Mouse (Mus musculus): Measurements from ENCODE around the gene Yae1d1. TPM values are rescaled to one million over a fixed set of nuclear protein-coding genes. Genes with fewer than 3 reads are reported as not detected.
"Not testable (repeated sequence)": the region's sequence is repeated elsewhere in the genome, so short reads cannot be mapped to it uniquely, and the experiment has no call there.

Yae1d1 gene
- polyA plus RNA-seq, 1 experiment from 2014 or later, result 97.8 TPM

DNA sequence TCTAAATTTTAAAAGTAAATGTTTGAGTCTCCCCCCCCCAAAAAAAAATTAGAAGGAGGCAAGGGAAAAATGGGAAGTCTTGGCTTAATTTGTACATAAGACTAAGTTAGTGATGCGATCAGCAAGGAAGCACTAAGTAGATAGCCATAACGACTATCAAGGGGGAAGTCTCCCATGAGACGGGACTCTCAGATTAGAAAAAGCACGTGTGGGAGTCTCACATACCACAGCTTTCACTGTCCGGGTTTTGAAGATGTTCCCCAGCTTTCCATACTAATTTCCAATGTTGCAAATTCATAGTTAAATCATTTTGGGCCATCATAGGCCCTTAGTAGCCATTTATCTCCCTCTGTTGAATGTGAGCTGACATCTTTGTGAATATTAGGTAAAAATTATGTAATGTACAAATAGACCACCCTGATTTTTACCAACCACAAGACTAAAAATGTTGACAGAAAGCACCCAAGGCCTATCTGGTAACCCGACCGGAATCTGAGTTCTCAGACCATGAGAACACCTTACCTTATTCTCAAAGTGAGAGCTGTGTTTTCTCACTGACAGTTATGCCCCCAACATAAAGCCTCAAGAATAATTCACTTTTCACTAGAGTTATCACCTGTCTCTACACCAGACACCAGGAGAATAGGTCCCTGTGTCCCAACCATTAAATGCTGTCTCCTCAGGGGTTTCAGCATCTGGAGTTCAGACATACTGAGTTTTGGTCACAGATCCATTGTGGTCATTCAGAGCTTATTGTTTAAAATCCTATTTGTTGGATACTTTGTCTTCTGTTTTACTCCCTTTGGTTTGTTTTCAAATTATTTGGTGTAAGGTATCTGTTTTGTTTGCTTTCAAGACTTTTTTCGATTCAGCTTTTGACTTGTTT is 16.1 kb downstream of the Yae1d1 start:
- Histone ChIP-seq H3K4me1 (ENCODE audit: control insufficient read depth, insufficient read depth, low read length) (no peaks in the 10 kb centered on the region), H3K27me3 (replicated peaks; ENCODE audit: control insufficient read depth, insufficient read depth, low read length) (no peaks in the 10 kb centered on the region), H3K27ac (ENCODE audit: low read depth, low read length) (no peak overlapping the region), H3K36me3 (ENCODE audit: control insufficient read depth, insufficient read depth, low read length) (no peaks in the 10 kb centered on the region), H3K4me2 (ENCODE audit: low read length) (no peak overlapping the region), H3K9ac (ENCODE audit: low read length) (no peak overlapping the region), H3K9me3 (replicated peaks; ENCODE audit: control insufficient read depth, low read length) (no peaks in the 10 kb centered on the region), H3K4me3 (ENCODE audit: low read depth, low read length) (no peak overlapping the region)
- 84% methylated on average over 8 of the region's 8 CpGs for WGBS
- no peak for DNase-seq (ENCODE audit: low spot score)
- no peak for ATAC-seq

DNA sequence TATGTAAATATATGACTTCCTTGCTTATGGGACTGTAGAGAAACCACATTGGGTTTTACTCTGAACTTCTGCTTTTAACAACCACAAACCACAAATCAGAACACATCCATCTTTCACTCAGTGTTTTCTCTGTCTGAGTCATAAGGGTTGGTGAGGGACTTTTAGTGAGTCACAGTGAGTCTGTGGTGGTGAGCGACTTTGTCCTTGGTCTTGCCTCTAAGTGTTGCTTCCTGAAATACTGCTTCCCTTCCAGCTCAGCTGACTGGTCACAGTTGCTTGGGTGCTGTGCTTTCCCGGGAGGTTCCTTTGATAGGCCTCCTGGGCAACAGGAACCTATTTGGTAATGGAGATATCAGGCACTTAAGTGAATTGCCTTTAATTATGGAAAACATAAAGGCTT is 17.3 kb downstream of the Yae1d1 start:
- DNase-seq (ENCODE audit: low spot score) (no peak), ATAC-seq (no peak)
- Histone ChIP-seq H3K36me3 (ENCODE audit: control insufficient read depth, insufficient read depth, low read length) (no peaks in the 10 kb centered on the region), H3K4me3 (ENCODE audit: low read depth, low read length) (no peak overlapping the region), H3K27me3 (replicated peaks; ENCODE audit: control insufficient read depth, insufficient read depth, low read length) (no peaks in the 10 kb centered on the region), H3K4me1 (ENCODE audit: control insufficient read depth, insufficient read depth, low read length) (no peaks in the 10 kb centered on the region), H3K9me3 (replicated peaks; ENCODE audit: control insufficient read depth, low read length) (no peaks in the 10 kb centered on the region), H3K4me2 (ENCODE audit: low read length) (no peak overlapping the region), H3K9ac (ENCODE audit: low read length) (no peak overlapping the region), H3K27ac (ENCODE audit: low read depth, low read length) (no peak overlapping the region)
- WGBS, result 77% methylated on average over 2 of the region's 2 CpGs

DNA sequence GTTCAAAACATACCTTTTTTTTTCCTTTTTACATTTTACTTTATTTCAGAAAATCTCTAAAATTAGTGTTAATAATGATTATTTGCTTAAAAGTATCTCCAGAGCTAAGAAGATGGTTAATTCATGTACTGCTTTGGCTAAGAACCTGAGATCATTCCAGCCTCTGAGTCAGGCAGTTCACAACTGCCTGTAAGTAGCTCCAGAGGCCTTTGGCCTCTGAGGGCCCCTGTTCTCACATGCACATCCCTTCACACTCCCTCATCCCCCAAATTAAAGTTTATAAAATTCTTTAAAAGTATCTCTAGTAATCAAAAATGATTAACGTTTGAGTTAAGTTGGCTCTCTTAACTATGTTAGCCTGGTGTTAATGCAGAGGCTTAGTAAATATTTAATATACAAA is 17.7 kb downstream of the Yae1d1 start:
- DNase-seq (ENCODE audit: low spot score) (no peak), ATAC-seq (no peak)
- H3K4me3 ChIP-seq (ENCODE audit: low read depth, low read length), result no peak overlapping the region
- no peaks in the 10 kb centered on the region for H3K36me3 ChIP-seq (ENCODE audit: control insufficient read depth, insufficient read depth, low read length)
- H3K4me1 ChIP-seq (ENCODE audit: control insufficient read depth, insufficient read depth, low read length), result no peaks in the 10 kb centered on the region
- H3K27ac ChIP-seq (ENCODE audit: low read depth, low read length), result no peak overlapping the region
- H3K27me3 ChIP-seq (replicated peaks; ENCODE audit: control insufficient read depth, insufficient read depth, low read length), result no peaks in the 10 kb centered on the region
- H3K9me3 ChIP-seq (replicated peaks; ENCODE audit: control insufficient read depth, low read length), result no peaks in the 10 kb centered on the region
- 86% methylated on average over 1 of the region's 1 CpGs for WGBS
- no peak overlapping the region for H3K9ac ChIP-seq (ENCODE audit: low read length)
- no peak overlapping the region for H3K4me2 ChIP-seq (ENCODE audit: low read length)

DNA sequence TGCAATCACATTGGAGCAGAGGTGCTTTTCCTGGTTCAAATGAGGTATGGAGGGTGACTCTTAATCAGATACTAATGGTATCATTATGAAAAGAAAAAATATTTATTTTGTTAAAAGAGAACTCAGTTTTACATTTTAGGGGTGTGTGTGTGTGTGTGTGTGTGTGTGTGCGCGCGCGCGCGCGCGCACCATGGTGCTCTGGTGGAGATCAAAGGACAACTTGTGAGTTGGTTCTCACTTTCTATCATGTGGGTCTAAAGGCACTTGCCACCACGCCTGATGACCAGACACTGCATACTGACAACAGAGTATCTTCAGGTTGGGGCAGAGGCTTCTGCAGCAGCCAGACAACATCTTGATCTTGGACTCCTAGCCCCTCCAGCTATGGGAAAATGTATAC is 18.4 kb downstream of the Yae1d1 start:
- 94% methylated on average over 9 of the region's 9 CpGs for WGBS
- no peak overlapping the region for H3K4me2 ChIP-seq (ENCODE audit: low read length)
- no peaks in the 10 kb centered on the region for H3K27me3 ChIP-seq (replicated peaks; ENCODE audit: control insufficient read depth, insufficient read depth, low read length)
- no peaks in the 10 kb centered on the region for H3K4me1 ChIP-seq (ENCODE audit: control insufficient read depth, insufficient read depth, low read length)
- ATAC-seq (no peak), DNase-seq (ENCODE audit: low spot score) (no peak)
- no peaks in the 10 kb centered on the region for H3K9me3 ChIP-seq (replicated peaks; ENCODE audit: control insufficient read depth, low read length)
- no peak overlapping the region for H3K27ac ChIP-seq (ENCODE audit: low read depth, low read length)
- no peak overlapping the region for H3K4me3 ChIP-seq (ENCODE audit: low read depth, low read length)
- H3K9ac ChIP-seq (ENCODE audit: low read length), result no peak overlapping the region
- H3K36me3 ChIP-seq (ENCODE audit: control insufficient read depth, insufficient read depth, low read length), result no peaks in the 10 kb centered on the region

DNA sequence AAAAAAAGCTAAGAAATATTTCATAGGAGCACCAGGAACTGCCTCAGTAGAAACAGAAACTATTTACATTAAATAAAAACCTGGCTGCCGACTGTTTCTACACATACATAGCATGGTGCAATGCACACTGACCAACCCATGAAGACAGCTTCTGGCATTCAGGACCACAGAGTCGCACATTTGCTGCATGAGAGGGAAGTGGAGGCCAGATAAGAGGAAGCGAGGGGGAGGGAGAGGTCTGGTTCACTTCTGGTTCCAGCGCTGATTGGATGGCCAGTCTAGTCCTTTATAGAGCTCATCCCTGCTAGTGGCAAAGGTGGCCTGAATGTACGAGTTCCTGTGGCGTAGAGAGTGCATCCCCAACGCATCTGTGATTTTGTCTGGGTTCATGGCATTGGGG is 32.5 kb downstream of the Yae1d1 start:
- ATAC-seq, result no peak
- H3K36me3 ChIP-seq (ENCODE audit: control insufficient read depth, insufficient read depth, low read length), result no peaks in the 10 kb centered on the region
- WGBS, result 90% methylated on average over 7 of the region's 7 CpGs
- no peak overlapping the region for H3K9ac ChIP-seq (ENCODE audit: low read length)
- no peaks in the 10 kb centered on the region for H3K9me3 ChIP-seq (replicated peaks; ENCODE audit: control insufficient read depth, low read length)
- no peak overlapping the region for H3K27ac ChIP-seq (ENCODE audit: low read depth, low read length)
- DNase-seq (ENCODE audit: low spot score), result no peak
- no peaks in the 10 kb centered on the region for H3K4me1 ChIP-seq (ENCODE audit: control insufficient read depth, insufficient read depth, low read length)
- H3K4me2 ChIP-seq (ENCODE audit: low read length), result no peak overlapping the region
- no peak overlapping the region for H3K4me3 ChIP-seq (ENCODE audit: low read depth, low read length)
- no peaks in the 10 kb centered on the region for H3K27me3 ChIP-seq (replicated peaks; ENCODE audit: control insufficient read depth, insufficient read depth, low read length)

DNA sequence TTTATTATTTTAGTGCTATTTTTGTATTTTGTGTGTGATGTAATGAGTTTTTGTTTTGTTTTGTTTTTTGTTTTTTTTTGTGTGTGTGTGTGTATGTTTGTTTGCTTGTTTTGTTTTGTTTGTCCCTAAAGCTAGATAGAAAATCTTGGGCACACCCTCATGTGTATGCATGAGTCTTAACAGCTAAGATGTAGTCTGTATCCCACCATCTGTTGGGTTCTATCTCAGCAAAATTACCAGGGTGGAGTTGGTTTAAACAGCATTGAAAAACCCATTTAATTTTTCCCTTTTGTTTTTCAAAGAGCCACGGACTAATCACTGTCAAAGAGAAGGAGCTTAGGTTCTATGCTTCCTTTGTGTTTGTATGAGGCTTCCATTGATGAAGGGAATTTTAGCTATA is 38.9 kb downstream of the Yae1d1 start:
- Histone ChIP-seq H3K36me3 (ENCODE audit: control insufficient read depth, insufficient read depth, low read length) (no peaks in the 10 kb centered on the region), H3K4me2 (ENCODE audit: low read length) (no peak overlapping the region), H3K4me1 (ENCODE audit: control insufficient read depth, insufficient read depth, low read length) (no peaks in the 10 kb centered on the region), H3K9me3 (replicated peaks; ENCODE audit: control insufficient read depth, low read length) (no peaks in the 10 kb centered on the region), H3K27me3 (replicated peaks; ENCODE audit: control insufficient read depth, insufficient read depth, low read length) (no peaks in the 10 kb centered on the region), H3K4me3 (ENCODE audit: low read depth, low read length) (no peak overlapping the region), H3K27ac (ENCODE audit: low read depth, low read length) (no peak overlapping the region), H3K9ac (ENCODE audit: low read length) (no peak overlapping the region)
- peak; percentile 72 for ATAC-seq
- 21% methylated on average over 1 of the region's 1 CpGs for WGBS
- peak; percentile 39 for DNase-seq (ENCODE audit: low spot score)

DNA sequence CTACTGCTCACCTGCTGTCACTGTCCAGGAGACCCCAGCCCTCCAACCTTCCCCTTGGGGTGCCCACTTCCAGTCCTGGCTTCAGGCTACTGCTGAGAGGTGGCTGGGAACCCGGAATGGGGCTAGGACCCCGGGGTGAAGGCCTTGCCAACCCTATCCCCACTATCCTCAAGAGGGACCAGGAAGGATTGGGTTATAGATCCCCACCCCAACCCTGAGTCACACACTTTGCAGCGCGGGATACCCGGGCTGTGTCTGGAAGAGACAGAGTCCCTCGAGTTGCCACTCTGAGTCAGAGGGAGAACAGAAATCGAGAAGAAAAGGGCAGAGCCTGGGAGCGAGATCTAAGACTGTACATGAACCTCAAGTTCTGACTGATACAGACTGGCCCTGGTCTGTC is 42.6 kb downstream of the Yae1d1 start:
- H3K9me3 ChIP-seq (replicated peaks; ENCODE audit: control insufficient read depth, low read length); H3K4me3 ChIP-seq (ENCODE audit: low read depth, low read length); ATAC-seq; H3K36me3 ChIP-seq (ENCODE audit: control insufficient read depth, insufficient read depth, low read length); H3K27me3 ChIP-seq (replicated peaks; ENCODE audit: control insufficient read depth, insufficient read depth, low read length); H3K9ac ChIP-seq (ENCODE audit: low read length); DNase-seq (ENCODE audit: low spot score); H3K27ac ChIP-seq (ENCODE audit: low read depth, low read length); H3K4me2 ChIP-seq (ENCODE audit: low read length); H3K4me1 ChIP-seq (ENCODE audit: control insufficient read depth, insufficient read depth, low read length): not testable (repeated sequence)
- WGBS, result 92% methylated on average over 8 of the region's 8 CpGs

DNA sequence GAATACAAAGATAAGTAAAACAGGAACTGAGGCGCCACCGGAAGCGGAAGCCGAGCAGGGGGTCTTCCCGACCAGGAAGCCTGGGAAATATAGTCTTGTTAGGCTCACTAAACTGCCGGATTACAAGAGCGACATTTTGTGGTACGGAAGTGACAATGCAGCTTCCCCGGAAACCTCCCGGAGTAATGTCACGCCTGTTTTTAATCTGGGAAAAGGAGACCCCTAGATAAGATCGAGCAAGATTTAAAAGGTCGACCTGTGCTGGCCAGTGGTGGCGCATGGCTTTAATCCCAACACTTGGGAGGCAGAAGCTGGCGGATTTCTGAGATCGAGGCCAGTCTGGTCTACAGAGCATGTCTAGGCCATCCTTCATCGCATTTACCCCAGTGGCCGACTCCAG is 43.6 kb downstream of the Yae1d1 start:
- DNase-seq (ENCODE audit: low spot score) (no peak), ATAC-seq (no peak)
- Histone ChIP-seq H3K36me3 (ENCODE audit: control insufficient read depth, insufficient read depth, low read length) (no peaks in the 10 kb centered on the region), H3K9me3 (replicated peaks; ENCODE audit: control insufficient read depth, low read length) (no peaks in the 10 kb centered on the region), H3K4me2 (ENCODE audit: low read length) (no peak overlapping the region), H3K27me3 (replicated peaks; ENCODE audit: control insufficient read depth, insufficient read depth, low read length) (no peaks in the 10 kb centered on the region), H3K9ac (ENCODE audit: low read length) (no peak overlapping the region), H3K4me1 (ENCODE audit: control insufficient read depth, insufficient read depth, low read length) (no peaks in the 10 kb centered on the region), H3K4me3 (ENCODE audit: low read depth, low read length) (no peak overlapping the region), H3K27ac (ENCODE audit: low read depth, low read length) (no peak overlapping the region)
- 82% methylated on average over 18 of the region's 18 CpGs for WGBS

DNA sequence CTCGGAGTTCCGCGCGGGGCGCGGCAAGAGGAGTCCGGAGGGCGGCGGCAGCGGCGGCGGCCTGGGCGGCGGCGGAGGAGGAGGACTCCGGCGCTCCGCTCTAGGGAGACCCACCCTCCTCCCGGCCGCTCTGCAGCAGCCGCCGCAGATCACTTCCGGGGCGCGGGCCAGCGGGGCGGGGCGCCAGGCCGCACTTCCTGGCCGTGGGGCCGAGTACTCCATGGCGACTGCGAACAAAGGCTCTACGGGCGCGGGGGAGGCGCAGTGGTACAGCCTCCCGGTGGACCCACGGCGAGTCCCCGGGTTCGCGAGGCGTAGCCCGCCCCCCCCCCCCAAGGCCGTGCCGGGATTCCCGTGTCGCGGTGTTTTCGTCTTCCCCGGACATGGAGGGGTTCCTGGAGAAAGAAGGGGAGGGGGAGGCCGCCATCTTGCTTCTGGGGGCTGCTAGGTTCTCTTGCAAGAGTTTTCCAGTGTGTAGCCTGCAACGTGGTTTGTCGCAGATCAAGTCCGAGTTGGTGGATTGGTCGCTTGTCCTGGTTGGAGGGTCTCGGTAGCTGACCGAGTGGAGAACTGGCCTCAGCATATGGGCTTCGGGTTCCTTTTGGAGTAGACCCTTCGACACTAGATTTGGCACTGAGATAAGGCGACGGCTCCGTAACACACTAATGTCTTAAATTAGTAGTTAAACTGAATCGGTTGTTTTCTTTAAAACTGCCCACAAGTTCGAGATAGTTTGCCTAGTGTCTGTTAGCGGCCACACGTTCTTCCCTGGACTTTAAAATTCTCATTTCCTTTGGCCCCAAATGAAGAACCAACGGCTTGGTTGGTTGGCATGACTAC is 48.9 kb downstream of the Yae1d1 start, which contains the start of gene Rala:
TSS of gene Rala (minus strand) at position 162 of the 840 bp plus-strand sequence.
- ATAC-seq (peak; percentile 100), DNase-seq (ENCODE audit: low spot score) (peak; percentile 94)
- peak within 1 kb of the TSS; percentile 95 for H3K9ac ChIP-seq (ENCODE audit: low read length)
- no peaks in the 10 kb centered on the region for H3K27me3 ChIP-seq (replicated peaks; ENCODE audit: control insufficient read depth, insufficient read depth, low read length)
- H3K4me2 ChIP-seq (ENCODE audit: low read length), result peak within 1 kb of the TSS; percentile 79
- peak within 1 kb of the TSS; percentile 92 for H3K4me3 ChIP-seq (ENCODE audit: low read depth, low read length)
- 11% methylated on average over 62 of the region's 69 CpGs for WGBS
- H3K9me3 ChIP-seq (replicated peaks; ENCODE audit: control insufficient read depth, low read length), result no peaks in the 10 kb centered on the region
- H3K4me1 ChIP-seq (ENCODE audit: control insufficient read depth, insufficient read depth, low read length), result peaks cover 3% of the 10 kb centered on the region; the same call in 1 of the 2 replicates
- H3K36me3 ChIP-seq (ENCODE audit: control insufficient read depth, insufficient read depth, low read length), result no peaks in the 10 kb centered on the region
- H3K27ac ChIP-seq (ENCODE audit: low read depth, low read length), result peak within 1 kb of the TSS; percentile 96

Measured in forebrain, embryonic 14.5 days (tissue).